Mouse (Mus musculus): Measurements from ENCODE around the gene Espn.
A peak's percentile ranks its signal among the peaks of the same experiment; 100 is the strongest.

Espn gene

DNA sequence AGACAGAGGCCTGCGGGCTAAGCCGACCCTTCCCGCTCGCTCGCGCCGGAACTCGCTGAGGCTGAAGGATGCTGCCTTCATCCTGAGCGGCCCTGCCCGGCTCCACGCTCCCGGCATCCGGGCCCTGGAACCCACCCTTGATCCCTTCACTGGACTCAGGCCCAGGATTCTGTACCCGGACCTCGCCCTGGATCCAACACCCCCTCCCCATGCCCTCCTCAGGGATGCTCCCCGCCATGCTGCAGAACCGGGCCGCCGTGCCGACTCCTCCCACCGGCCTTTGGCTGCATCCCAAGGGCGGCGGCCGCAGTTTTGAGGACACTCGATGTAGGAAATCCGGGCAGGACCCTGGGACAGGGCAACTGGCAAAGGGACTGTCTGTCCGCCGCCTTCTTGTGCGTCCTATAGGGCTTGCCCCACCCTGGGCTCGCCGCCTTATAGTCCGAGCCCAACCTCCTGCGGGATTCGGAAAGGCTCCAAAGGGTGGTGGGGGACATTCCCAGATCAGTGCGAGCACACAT lies 26.2 kb upstream of the Espn start:
- no peak for DNase-seq (ENCODE audit: low spot score in 2 of 2)

DNA sequence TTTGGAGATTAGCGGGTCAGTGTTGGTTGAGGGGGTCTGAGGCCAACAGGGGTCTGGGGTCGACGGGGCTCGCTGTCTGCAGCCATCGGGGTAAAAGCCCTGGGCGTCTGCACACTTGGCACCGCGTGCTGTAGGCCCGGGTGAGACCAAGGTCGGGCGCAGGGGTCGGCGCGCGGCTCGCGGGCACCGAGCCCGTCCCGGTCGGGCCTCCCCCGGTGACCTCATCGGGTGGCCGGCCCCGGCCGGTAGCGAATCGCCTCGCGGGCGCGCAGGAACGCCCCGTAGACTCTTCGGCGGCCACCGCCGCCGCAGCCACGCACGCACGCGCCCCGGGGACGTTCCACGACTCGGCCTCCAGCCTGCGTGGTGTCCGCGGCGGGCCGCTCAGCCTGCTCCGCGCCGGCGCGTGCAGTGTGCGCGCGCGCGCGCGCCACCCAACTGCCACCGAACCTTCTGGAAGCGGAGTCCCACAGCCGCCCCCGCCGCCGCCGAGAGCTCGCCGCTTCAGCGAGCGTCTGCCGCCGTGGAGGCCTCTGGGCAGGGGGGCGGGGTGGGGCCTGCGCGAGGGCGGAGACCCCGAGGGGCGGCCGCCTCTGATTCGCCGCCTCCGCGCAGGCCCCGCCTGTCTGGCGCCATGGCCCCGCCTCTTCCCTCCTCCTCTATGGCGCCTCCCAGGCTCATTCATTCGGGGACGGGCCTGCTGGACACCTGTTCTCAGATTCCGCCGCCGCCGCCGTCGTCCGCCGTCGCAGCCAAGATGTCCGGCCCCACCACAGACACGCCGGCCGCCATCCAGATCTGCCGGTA lies 25.6 kb upstream of the Espn start, which contains the start of gene Acot7:
TSS of gene Acot7 (plus strand) at position 598 of the 807 bp plus-strand sequence.
- DNase-seq (ENCODE audit: low spot score in 2 of 2) = peak; percentile 86 to 88

DNA sequence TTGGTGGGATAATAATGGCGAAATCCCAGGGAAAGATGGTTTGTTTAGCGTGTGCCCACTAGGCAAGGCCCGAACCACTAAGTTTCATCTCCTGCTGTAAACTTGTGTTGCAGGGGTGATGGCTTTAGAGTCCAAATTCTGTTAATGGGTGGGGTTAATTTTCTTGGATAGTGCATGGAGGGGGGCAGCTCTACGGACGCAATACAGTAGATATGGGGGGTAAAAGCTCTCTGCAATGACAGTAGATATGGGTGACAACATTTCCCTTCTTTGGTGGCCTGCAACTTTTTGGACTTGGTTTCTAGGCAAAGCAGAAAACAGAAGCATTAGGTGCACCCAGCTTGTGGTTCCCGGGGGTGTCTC lies 25.0 kb upstream of the Espn start:
- no peak for DNase-seq (ENCODE audit: low spot score in 2 of 2)

DNA sequence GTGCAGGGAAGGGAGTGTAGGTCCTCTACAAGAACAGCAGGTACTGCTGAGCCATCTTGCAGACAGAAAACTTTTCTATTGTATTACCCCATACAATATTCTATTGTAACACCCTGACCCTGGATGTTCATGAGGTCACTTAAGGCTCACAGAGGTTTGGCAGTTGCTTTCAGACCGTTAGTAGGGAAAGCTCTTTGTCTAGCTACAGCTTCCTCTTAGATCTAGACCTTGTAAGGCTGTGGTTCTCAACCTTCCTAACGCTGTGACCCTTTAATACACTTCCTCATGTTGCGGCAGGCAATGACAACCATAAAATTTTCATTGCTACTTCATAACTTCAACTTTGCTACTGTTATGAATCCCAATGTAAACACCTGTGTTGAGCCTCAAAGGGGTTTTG lies 24.5 kb upstream of the Espn start:
- no peak for DNase-seq (ENCODE audit: low spot score in 2 of 2)

DNA sequence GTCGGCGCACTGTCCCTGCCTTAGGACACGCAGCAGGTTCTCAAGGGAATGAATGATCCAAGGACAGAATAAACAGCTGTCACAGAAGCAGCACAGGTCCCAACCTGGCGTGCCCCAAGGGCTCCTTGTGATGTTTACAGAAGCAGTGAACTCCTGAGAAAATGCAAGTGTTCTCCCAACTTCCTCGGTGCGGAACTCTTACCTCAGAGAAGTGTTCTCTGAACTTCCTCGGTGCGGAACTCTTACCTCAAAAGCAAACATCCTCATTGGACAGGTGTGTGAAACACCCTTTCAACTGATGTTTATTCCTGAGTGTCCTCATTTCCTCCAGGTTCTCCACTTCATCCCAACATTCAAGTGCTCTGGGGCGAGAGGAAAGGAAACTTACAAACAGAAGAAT lies 21.8 kb upstream of the Espn start:
- DNase-seq (ENCODE audit: low spot score in 2 of 2) = no peak

DNA sequence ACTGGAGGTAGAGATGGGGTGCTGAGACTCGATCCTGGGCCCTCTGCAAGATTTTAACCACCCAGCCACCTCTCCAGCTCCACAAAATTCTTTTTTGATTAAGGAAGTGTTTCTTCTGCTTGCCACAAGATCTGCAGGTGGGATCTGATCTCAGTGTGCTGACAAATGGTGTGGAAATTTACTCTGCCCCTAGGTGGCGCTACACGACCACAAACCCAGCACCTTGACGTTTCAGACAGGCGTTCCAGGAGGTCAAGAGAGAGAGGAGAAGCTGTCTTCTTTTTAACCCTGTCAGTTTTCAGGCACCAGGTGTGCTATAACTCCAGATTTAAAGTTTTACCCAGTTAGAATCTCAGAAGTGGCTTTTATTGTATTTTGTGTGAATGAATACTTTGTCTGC lies 20.9 kb upstream of the Espn start:
- DNase-seq (ENCODE audit: low spot score in 2 of 2) = peak; percentile 57 to 58

DNA sequence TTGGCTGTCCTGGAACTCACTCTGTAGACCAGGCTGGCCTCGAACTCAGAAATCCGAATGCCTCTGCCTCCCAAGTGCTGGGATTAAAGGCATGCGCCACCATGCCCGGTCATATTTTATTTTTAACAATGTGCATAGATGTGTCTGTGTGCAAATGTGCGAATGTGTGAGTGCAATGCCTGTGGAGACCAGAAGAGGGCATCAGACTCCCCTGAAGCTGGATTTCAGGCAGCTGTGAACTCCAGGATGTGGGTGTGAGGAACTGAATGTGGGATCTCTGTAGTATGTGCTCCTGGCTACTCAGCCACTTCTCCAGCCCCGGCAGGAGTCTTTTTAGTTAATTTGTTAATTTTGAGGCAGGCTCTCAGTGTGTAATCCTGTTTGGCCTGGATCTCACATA lies 19.4 kb upstream of the Espn start:
- no peak for DNase-seq (ENCODE audit: low spot score in 2 of 2)

DNA sequence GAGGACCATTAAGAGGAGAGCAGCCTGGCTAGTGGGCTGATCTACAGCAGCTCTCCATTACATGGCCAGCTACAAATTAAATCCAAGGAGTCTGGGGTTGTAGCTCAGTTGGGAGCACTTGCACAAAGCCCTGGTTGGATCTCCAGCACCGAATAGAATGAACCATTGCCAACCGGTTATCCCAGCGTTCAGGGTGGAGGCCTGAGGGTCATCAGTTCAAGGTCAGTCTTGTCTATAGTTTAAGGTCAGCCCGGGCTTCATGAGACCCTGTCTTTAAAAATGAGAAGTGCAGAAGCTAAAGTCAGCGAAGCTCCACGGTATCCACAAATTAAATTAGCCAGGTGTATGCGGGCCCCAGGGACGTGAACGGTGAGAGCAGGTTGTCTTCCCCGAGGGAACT lies 18.1 kb upstream of the Espn start:
- no peak for DNase-seq (ENCODE audit: low spot score in 2 of 2)

DNA sequence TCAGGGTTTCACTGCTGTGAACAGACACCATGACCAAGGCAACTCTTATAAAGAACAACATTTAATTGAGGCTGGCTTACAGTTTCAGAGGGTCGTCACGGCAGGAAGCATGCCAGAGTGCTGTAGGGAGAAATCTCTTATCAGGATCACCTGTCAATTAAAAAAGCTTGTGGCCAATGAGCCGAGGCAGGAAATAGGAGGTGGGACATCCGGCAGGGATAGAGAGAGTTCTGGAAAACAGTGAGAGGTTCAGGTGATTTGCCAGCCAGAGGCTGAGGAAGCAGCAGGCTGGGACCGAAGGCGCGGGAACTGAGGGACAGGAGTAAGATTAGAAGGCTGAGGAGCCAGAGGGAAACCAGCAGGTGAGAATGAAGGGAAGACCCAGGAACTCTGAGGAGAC lies 16.9 kb upstream of the Espn start:
- no peak for DNase-seq (ENCODE audit: low spot score in 2 of 2)

DNA sequence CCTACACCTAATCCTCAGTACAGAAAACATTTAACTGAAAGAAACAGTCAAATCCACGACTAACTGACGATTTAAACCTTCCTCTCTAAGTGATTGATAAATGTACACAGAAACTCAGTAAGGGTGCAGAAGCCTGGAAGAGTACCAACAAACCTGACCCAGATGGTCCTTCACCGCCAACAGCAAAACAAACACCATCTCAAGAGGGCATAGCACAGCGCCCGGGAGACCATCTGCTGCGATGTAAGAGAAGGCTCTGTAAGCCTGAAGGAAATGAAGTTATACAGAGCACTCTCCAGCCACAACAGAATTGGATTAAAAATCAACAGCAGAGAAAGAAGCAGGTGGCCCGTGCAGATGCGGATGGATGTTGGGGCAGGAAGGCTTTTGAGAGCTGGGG lies 15.9 kb upstream of the Espn start:
- no peak for DNase-seq (ENCODE audit: low spot score in 2 of 2)

DNA sequence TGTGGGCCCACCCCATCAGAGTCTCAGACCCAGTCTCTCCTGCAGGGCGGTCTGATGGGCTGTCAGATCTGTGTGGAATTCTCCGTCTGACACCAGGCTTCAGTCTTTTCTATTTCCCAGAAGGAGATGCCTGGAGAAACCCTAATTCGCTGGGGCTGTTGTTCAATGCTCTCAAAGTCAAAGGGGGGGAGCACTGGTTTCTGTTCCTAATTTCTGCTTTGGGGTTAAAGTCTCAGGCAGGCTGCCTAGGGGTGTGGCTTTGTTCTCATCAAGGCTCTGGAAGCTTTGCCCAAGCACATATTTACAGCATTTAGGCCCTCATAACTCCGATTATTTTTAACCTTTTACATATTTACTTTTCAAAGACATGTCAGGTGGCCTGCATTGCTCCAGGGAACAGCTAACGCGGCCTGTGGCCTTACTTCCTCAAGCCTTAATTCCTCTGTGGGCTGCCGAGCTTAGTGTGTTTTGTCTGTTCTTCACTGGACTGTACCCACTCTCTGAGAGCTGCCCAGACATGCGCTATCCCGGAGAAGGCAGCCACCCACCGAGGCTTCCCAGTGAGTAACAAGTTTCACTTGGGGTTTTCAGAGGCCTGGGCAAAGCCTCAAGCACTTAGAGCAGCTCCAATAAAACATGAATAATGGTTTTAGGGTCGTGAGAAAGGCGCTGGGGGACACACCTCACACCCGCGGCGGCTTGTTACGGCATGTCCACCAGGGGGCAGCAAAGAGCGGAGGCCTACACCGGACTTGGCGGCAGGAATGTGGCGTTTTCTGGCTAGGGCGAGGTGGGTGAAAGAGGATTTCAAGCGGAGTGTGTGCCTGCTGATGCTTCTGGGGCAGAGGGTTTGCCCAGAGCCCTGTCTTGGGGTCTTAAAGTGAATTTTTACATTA lies 13.1 kb upstream of the Espn start:
- DNase-seq (ENCODE audit: low spot score in 2 of 2) = no peak

DNA sequence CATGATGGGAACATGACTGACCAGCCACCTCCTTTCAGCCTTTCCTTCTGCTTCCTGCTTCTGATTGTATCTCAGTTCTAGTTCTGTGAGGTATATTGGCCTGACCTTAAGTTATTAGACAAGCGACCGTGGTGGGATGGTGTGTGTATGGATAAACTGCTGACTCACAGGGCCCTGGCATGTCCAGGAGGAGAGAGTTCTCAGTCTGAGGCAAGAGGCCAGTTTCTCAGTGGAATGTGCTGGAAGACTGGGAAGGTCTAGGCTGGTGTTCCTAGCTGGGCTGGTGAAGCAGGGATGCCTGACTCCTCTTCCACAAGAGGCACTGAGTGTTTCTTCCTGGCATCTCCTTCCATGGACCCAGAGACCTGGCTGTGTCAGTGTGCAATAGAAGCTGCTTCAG lies 10.6 kb upstream of the Espn start:
- no peak for DNase-seq (ENCODE audit: low spot score in 2 of 2)

DNA sequence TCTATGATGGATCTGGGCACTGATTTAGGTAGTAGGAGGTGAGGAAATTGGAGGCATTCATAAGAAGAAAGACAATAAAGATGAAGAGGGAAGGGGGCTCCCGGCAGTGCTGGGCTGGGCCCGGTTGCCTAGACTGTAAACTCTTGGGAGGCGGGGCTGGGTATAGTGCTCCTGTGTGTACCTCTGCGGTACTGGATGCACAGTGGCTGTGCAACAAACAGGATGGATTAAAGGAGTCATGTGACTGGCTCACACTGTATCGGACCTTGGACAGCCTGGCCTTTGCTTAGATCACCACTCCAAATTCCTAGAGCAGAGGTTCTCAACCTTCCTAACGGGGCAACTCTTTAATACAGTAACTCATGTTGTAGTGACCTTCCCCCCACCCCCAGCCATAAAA lies 9.4 kb upstream of the Espn start:
- DNase-seq (ENCODE audit: low spot score in 2 of 2) = no peak

DNA sequence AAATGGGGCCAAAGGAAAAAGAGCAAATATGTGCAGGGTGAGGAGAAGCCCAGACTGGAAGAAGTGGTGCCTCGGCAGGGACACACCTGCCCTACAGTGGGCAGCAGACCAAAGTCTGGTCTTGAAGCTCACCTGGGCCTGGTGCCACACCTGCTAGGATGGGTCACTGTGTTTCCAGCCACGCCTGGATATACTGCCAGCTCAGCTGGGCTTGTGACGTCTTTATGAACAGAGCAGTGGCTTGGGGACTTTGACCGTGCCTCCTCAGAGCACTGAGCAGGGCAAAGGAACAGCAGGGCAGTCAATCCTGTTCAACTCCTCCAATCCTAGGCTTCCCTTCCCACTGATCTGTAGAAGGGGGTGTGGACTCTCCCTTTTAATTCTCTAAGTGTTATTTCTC lies 8.6 kb upstream of the Espn start:
- DNase-seq (ENCODE audit: low spot score in 2 of 2) = no peak

DNA sequence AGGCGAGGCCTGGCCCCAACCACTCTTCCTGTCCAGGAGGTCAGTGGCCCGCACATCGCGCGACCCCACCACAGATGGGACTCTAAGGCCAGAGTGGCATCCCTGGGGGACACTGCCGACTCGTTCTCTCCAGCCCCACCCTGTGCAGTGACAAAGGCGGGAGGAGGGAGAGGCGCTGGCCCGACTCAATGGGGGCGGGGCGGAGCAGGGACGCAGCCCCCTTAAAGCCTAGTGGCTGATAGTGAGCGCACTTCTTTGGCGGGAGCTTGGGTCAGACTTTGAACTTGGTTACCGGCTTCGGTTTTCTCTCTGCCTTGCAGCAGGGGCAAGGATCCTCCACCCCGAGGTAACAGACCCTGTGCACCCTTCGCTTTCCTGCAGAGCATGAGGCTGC lies 7.1 kb upstream of the Espn start:
- no peak for DNase-seq (ENCODE audit: low spot score in 2 of 2)

DNA sequence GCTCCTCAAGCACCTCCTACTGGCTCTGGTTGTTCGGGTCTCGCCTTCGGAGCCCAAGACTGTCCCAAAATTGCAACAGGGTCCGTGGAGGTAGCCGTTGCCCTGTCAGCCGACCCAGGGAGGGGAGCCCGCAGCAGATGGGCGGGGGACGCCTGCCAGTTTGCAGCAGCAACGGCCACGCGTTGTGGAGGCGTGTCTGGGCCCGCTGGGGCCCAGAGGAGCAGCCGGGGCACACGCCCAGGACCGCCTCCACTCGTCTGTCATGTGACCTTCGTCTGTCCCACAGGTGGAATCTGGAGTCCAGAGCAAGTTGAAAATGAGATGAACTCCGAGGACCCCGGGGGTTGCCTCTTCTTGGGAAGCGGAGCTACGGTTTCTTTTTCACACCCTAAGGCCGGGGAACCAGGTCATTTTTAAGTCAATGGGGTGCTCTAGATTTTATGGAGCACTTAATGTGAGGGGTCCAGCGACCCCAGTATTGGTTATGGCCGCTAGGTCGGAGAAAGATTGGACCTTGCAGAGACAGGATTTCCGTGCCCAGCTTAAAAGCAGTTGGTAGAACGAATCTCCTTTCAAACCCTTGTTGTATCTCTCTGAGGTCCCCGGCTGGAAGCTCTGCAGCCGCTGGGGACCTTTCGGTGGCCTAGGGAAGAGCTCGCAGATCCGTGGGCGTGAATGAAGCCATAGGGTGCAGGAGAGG lies 6.6 kb upstream of the Espn start, which contains the start of gene Hes2:
TSS of gene Hes2 (plus strand) at position 283 of the 700 bp plus-strand sequence.
- DNase-seq (ENCODE audit: low spot score in 2 of 2) = no peak

DNA sequence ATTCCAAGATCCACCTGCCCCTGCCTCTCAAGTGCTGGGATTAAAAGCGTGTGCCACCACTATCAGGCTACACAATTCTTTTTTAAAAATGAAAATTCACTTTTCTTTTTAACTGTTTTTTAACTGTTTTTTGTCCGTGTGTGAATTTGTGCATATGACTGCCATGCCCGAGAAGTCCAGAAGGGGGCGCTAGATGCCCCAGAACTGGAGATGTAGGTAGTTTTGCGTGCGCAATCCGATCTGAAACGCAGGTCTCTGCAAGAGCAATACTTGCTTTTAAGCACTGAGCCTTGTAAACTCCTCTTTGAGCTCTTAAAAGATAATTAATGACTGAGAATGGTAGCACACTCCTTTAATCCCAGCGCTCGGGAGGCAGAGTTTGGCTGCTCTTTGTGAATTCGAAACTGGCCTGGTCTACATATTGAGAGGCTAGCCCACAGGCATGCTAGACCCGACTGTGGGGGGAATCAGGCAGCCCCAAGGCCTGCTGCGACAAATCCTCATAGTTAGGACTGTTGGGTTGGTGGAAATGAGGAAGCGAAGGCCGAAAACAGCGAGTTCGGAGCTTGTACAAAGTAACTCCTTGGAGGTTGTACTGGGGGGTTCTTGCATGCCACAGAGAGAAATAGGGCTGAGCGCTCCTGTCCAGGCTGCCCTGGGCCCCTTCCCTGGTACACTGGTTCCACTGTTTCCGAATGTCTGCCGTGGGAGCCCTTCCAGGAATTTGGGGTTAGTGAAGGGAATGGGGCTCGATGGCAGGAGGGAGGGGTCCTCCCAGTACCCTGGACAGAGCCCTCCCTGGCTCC lies 5.8 kb upstream of the Espn start:
- no peak for DNase-seq (ENCODE audit: low spot score in 2 of 2)

DNA sequence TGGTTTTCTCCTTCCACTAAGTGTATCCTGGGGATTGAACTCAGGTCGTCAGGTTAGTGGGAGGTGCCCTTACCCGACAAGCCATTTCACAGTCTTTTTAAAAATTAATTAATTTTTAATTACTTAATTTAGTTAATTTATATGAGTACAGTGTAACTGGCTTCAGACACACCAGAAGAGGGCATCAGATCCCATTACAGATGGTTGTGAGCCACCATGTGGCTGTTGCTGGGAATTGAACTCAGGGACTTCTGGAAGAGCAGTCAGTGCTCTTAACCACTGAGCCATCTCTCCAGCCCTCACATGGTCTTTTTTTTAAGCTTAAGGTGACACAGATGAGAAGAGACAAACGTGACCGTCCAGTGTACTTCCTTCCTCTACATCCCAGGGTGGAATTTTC lies 2.8 kb upstream of the Espn start:
- DNase-seq (ENCODE audit: low spot score in 2 of 2) = no peak

DNA sequence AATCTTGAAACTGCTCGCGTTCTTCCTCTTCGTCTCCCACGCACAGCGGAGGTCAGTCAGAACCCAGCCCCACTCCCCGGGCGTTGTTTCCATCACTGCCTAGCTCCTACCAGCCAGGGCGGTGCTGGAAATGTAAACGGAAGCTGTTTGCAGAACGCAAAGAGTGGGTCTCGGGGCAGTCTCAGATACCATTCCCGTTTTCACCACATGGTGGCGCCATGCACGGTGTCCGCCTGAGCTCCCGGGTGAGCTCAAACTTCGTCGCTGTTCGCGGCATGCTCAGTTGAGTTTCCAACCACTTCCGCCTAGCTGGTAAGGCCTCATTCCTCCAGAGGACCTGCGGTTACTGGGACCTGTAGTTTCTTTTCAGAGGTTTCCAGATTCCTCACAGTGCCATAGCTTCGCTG lies 1.6 kb upstream of the Espn start:
- peak; percentile 41 for DNase-seq (ENCODE audit: low spot score in 2 of 2)

DNA sequence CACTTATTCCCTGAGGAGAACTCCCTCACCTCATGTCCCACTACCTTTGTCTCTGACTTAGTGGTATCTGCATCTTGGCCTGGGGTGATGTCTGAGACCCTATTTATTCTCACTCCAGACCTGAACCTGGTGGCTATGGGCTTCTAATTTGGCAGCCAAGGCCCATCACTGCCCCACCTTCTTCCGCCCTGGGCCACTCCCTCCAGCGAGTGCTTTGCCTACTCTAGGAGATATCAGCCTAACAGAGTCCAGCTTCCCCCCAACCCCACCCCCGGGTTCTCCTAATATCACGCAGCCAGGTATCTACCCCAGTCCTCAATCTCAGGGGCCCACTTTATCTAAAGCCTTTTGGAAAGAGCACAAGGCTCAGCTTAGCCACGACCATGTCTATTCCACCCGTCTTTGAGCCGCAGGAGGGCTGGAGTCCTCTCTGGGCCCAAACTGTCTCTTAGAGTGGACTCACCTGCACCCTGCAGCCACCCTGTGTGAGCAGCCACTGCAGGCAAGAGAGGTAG lies 663 bp downstream of the Espn start:
- no peak for DNase-seq (ENCODE audit: low spot score in 2 of 2)

DNA sequence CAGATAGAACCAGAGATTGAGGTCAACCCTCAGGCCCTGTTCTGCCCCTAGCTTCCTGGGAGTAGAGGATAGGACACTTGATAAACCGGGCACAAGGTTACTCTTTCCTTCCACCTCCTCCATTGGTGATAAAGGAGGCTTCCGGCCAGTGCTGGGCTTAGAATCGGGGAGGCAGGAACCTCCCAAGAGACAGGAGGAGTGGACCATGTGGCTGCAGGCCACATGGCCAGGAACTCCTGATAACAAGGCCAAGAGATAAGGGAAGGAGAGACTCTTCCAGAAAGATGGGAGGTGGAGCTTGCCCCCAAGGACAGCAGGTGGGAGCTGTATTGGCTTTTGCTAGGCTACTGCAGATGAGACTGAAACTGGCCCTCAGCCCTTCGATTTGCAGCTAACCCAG lies 1.6 kb downstream of the Espn start:
- DNase-seq (ENCODE audit: low spot score in 2 of 2) = no peak
